Mouse (Mus musculus): ENCODE data around the gene Ecel1.

Ecel1 gene

DNA sequence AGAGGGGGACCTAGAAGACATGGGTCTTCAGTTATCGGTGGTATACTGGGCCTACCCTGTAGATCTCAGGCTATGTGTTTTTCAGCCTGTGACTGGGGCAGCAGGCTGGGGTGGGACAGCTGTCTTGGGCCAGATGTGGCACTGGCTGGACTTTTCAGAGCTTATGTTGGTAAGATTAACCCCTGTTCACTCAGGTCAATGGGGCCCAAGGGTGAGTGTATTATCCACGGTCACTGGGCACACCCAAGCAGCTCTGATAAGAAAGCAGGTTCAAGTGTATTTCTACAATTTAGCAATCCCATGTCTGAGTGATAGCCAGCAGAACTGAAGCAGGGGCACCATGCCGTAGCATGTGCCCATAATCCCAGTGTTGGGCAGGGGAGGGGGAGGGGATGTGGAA, 54.2 kb downstream of the Ecel1 start:
- in situ Hi-C loops (cut with MseI, MboI): no loop called here

DNA sequence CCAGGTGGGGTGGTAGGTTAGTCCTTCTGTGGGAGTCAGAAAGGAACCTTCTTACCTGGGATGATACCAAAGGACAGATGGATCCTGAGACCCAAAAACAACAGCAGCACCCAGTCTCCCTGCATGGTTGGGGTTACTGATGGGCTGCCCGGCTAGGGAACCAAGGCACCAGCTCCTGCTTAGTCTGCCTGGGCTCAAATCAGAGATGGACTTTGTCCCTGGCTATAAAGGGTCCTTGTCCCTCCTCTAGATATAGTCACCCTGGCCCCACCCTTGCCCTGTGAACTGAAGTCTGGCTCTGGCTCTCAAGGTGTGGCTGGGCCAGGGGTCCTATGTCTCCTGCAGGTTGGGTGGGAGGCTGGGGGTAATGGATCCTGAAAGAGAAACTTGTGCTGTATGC, 54.9 kb downstream of the Ecel1 start, which contains the start of gene Alpi:
TSS of gene Alpi (minus strand) at position 196 of the 400 bp plus-strand sequence.
- in situ Hi-C loops (cut with MseI, MboI): no loop called here

DNA sequence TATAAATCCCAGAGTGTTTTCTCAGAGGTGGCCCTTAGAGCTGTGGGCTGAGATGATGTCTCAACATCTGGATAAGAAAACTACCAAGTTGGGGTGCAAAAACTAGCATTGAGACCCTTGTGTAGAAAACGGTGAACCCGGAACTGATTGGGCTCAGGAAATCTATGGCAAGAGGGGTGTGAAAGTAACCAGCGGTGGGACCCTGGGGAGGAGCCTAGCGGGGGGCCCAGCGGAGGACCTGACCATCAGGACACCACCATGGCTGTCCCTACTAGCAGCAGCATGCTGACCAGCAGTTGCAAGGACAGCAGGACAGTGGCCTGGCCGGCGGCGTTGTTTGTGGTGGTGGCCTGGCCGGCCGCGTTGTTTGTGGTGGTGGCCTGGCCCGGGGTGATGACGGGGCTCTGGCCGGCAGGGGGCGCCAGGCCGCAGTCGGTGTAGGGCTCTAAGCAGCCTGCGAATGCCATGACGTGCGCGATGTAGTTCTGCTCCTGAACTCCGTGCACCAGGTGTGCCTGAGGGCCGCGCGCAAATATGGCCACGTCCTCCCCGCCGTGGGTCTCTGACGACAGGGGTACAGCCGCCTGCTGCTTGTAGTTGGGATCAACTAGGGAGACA, 57.9 kb downstream of the Ecel1 start:
- in situ Hi-C loops (cut with MseI, MboI): no loop called here
